Comparison of ENCODE assay signal across 8 mouse cellular contexts in the genomic region with DNA sequence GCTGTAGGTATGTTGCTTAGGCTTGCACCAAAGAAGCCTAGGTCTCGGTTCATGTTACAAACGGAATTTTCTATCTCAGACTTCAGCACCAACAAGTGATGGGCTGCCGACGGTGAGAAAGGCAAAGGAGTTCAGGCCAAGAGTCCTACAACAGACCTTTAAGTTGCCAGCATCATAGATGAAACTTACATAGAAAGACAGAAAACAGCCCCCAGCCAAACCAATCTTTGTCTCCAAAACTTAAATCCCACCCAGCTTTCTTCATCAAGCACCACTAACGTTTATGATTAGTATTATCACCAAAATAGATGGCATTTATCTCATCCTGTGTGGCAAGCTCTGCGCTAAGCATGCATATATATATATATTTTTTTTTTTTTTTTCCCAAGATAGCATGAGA. TPM values are rescaled to one million over a fixed set of nuclear protein-coding genes. Genes with fewer than 3 reads are reported as not detected.
DNase-seq lines count a peak whose midpoint lies in the region; ATAC-seq and TF ChIP-seq lines count a peak whose summit lies in the region.

No protein-coding gene starts in this region.

- 11% methylated on average over 6 of the region's 6 CpGs for WGBS in spleen, adult 2 months
- 3% methylated on average over 6 of the region's 6 CpGs for WGBS in limb, embryonic 14.5 days
- 10% methylated on average over 6 of the region's 6 CpGs for WGBS in stomach, postnatal 0 days

- peak overlapping the region; percentile 68 for H3K4me2 ChIP-seq in limb, embryonic 14.5 days (replicated peaks; ENCODE audit: low read depth, low read length, severe bottlenecking)
- H3K4me2 ChIP-seq in stomach, postnatal 0 days (replicated peaks; ENCODE audit: low read depth), result peak overlapping the region; percentile 80

- no peak for TF ChIP-seq CTCF in spleen, adult 2 months (IDR thresholded peaks at IDR 0.05; ENCODE audit: extremely low read depth, insufficient read depth, insufficient read length, insufficient replicate concordance)
- no peak for TF ChIP-seq CTCF in stomach, postnatal 0 days (IDR thresholded peaks at IDR 0.05; ENCODE audit: low read depth)

- H3K27ac ChIP-seq in spleen, adult 2 months (ENCODE audit: insufficient read depth, low read length), result no peak overlapping the region
- H3K27ac ChIP-seq in limb, embryonic 14.5 days (replicated peaks; ENCODE audit: low read depth, low read length), result peak overlapping the region; percentile 98
- H3K27ac ChIP-seq in stomach, postnatal 0 days (replicated peaks), result no peak overlapping the region

- H3K4me3 ChIP-seq in spleen, adult 2 months (ENCODE audit: extremely low read depth, insufficient read depth, insufficient read length), result peak overlapping the region; percentile 96
- peak overlapping the region; percentile 95 for H3K4me3 ChIP-seq in limb, embryonic 14.5 days (replicated peaks; ENCODE audit: low read length)
- peak overlapping the region; percentile 96 for H3K4me3 ChIP-seq in stomach, postnatal 0 days (ENCODE audit: low read depth, low read length)

- no peak for TF ChIP-seq EP300 in stomach, postnatal 0 days (optimal IDR thresholded peaks at IDR 0.05)

- peak overlapping the region; percentile 97 for H3K9ac ChIP-seq in limb, embryonic 14.5 days (ENCODE audit: low read depth, low read length, severe bottlenecking)
- peak overlapping the region; percentile 98 for H3K9ac ChIP-seq in stomach, postnatal 0 days (ENCODE audit: low read length)

- no peaks in the 10 kb centered on the region for H3K9me3 ChIP-seq in limb, embryonic 14.5 days (ENCODE audit: control insufficient read depth, low read length)
- no peaks in the 10 kb centered on the region for H3K9me3 ChIP-seq in stomach, postnatal 0 days (ENCODE audit: control insufficient read depth, low read length)

- TF ChIP-seq POLR2A in spleen, adult 2 months (IDR thresholded peaks at IDR 0.05; ENCODE audit: low read depth, low read length), result no peak
- TF ChIP-seq POLR2A in limb, embryonic 14.5 days (IDR thresholded peaks at IDR 0.05; ENCODE audit: borderline replicate concordance, extremely low read depth, insufficient read depth, insufficient read length), result no peak

- DNase-seq in CD4-positive, CD25-positive, alpha-beta regulatory T cell, adult 2 months (ENCODE audit: low read depth, low spot score), result peak; percentile 18
- no peak for DNase-seq in spleen, adult 2 months (ENCODE audit: low read depth in 1 of 2, low spot score in 2 of 2)
- no peak for DNase-seq in spleen, postnatal 4 days (ENCODE audit: low spot score in 2 of 2)
- no peak for DNase-seq in limb, embryonic 14.5 days (ENCODE audit: low spot score)
- DNase-seq in stomach, postnatal 0 days (ENCODE audit: low spot score), result no peak
- DNase-seq in adrenal gland, adult 2 months, result no peak
- DNase-seq in thymus, postnatal 4 days, result no peak

- no peaks in the 10 kb centered on the region for H3K36me3 ChIP-seq in spleen, adult 2 months (ENCODE audit: control insufficient read depth, insufficient read depth, low read length)
- no peaks in the 10 kb centered on the region for H3K36me3 ChIP-seq in limb, embryonic 14.5 days (ENCODE audit: control insufficient read depth, insufficient read depth, low read length)
- no peaks in the 10 kb centered on the region for H3K36me3 ChIP-seq in stomach, postnatal 0 days (ENCODE audit: control insufficient read depth, insufficient read depth, low read length)

- peaks cover 7% of the 10 kb centered on the region for H3K4me1 ChIP-seq in spleen, adult 2 months (ENCODE audit: control insufficient read depth, insufficient read depth, insufficient read length)
- H3K4me1 ChIP-seq in limb, embryonic 14.5 days (ENCODE audit: control insufficient read depth, insufficient read depth, low read length), result peaks cover 12% of the 10 kb centered on the region
- H3K4me1 ChIP-seq in stomach, postnatal 0 days (replicated peaks; ENCODE audit: control insufficient read depth, insufficient read depth), result no peaks in the 10 kb centered on the region; the same call in 1 of the 2 replicates

- no peaks in the 10 kb centered on the region for H3K27me3 ChIP-seq in spleen, adult 2 months (ENCODE audit: control insufficient read depth, insufficient read depth, low read length)
- no peaks in the 10 kb centered on the region for H3K27me3 ChIP-seq in limb, embryonic 14.5 days (ENCODE audit: control insufficient read depth, insufficient read depth, low read length)
- no peaks in the 10 kb centered on the region for H3K27me3 ChIP-seq in stomach, postnatal 0 days (ENCODE audit: control insufficient read depth, insufficient read depth, low read length)

- ATAC-seq in CD4-positive, CD25-positive, alpha-beta regulatory T cell, adult 4 months, result no peak
- no peak for ATAC-seq in limb, embryonic 14.5 days (ENCODE audit: low FRiP score, low read depth)
- ATAC-seq in stomach, postnatal 0 days (ENCODE audit: low FRiP score, low TSS enrichment), result no peak

RNA-seq across cellular contexts. Expression of gene Rnf169, which starts 1.2 kb away (rescaled TPM):
- polyA plus RNA-seq in CD4-positive, CD25-positive, alpha-beta regulatory T cell, adult 4 months (2017; shearing (Covaris generic)), result 1 to 10 TPM; 6.2 to 9.5 TPM
- polyA plus RNA-seq in spleen, adult 2 months (2012; rRNA removed), result 4.3 and 4.4 TPM in 2 replicates
- polyA plus RNA-seq in limb, embryonic 14.5 days (2012; rRNA removed), result 9.7 and 10.5 TPM in 2 replicates
- polyA plus RNA-seq in limb, embryonic 14.5 days (2014; fragmentation: Nextera tagmentation; extraction: Ambion mirVana), result 7.3 and 9.6 TPM in 2 replicates
- polyA plus RNA-seq in stomach, postnatal 0 days (2015; fragmentation: Nextera tagmentation; extraction: Ambion mirVana), result 1.8 and 2.0 TPM in 2 replicates
- 10 to 100 TPM; 13.0 to 13.8 TPM for total RNA-seq in adrenal gland, adult 2 months (2021)
- 3.7 and 5.0 TPM in 2 replicates for polyA plus RNA-seq in adrenal gland, adult 2 months (2012; rRNA removed)

RNA-seq across cellular contexts. Expression of gene Chrdl2, which starts 26.9 kb away (rescaled TPM):
- polyA plus RNA-seq in CD4-positive, CD25-positive, alpha-beta regulatory T cell, adult 4 months (2017; shearing (Covaris generic)), result not detected
- 0.08 and 0.13 TPM in 2 replicates for polyA plus RNA-seq in spleen, adult 2 months (2012; rRNA removed)
- 4.0 and 4.6 TPM in 2 replicates for polyA plus RNA-seq in limb, embryonic 14.5 days (2012; rRNA removed)
- polyA plus RNA-seq in limb, embryonic 14.5 days (2014; fragmentation: Nextera tagmentation; extraction: Ambion mirVana), result 2.1 and 2.6 TPM in 2 replicates
- 0.44 and 2.0 TPM in 2 replicates for polyA plus RNA-seq in stomach, postnatal 0 days (2015; fragmentation: Nextera tagmentation; extraction: Ambion mirVana)
- total RNA-seq in adrenal gland, adult 2 months (2021), result not detected
- 0.33 TPM in 1 of 2 replicates, not detected in the other for polyA plus RNA-seq in adrenal gland, adult 2 months (2012; rRNA removed)
